Mouse (Mus musculus): ENCODE results near the gene Armc8. TPM values are rescaled to one million over a fixed set of nuclear protein-coding genes. Genes with fewer than 3 reads are reported as not detected.

Armc8 gene
- polyA plus RNA-seq, 1 experiment = not detected

- no peak for TF ChIP-seq POLR2A (IDR thresholded peaks at IDR 0.05; ENCODE audit: insufficient read depth, low read depth, low read length)
- no peak for TF ChIP-seq CTCF (IDR thresholded peaks at IDR 0.05; ENCODE audit: insufficient read depth, low read depth, low read length)
- H3K4me1 ChIP-seq (ENCODE audit: control insufficient read depth, insufficient read depth, low read length) = no peaks in the 10 kb centered on the region
- peak overlapping the region; percentile 86 for H3K4me3 ChIP-seq (ENCODE audit: insufficient read depth, low read depth, low read length)
- H3K27ac ChIP-seq (ENCODE audit: insufficient read depth, low read depth, low read length) = no peak overlapping the region
- under 1% methylated on average over 9 of the region's 9 CpGs for WGBS
Measured at GRCm38 (mm10) chr9:99569071-99569397, 335 bp upstream of the Armc8 start.

GRCm38 (mm10) chr9:99568023-99568346 is 714 bp downstream of the Armc8 start:
- Histone ChIP-seq H3K4me3 (ENCODE audit: insufficient read depth, low read depth, low read length) (peak overlapping the region; percentile 86), H3K27ac (ENCODE audit: insufficient read depth, low read depth, low read length) (no peak overlapping the region), H3K4me1 (ENCODE audit: control insufficient read depth, insufficient read depth, low read length) (no peaks in the 10 kb centered on the region; the same call in 1 of the 2 replicates)
- WGBS = under 1% methylated on average over 15 of the region's 15 CpGs
- TF ChIP-seq CTCF (IDR thresholded peaks at IDR 0.05; ENCODE audit: insufficient read depth, low read depth, low read length) = no peak
- TF ChIP-seq POLR2A (IDR thresholded peaks at IDR 0.05; ENCODE audit: insufficient read depth, low read depth, low read length) = no peak

- WGBS = 30% methylated on average over 11 of the region's 11 CpGs
- H3K27ac ChIP-seq (ENCODE audit: insufficient read depth, low read depth, low read length) = no peak overlapping the region
- no peak overlapping the region for H3K4me3 ChIP-seq (ENCODE audit: insufficient read depth, low read depth, low read length)
- no peaks in the 10 kb centered on the region; the same call in 1 of the 2 replicates for H3K4me1 ChIP-seq (ENCODE audit: control insufficient read depth, insufficient read depth, low read length)
- TF ChIP-seq CTCF (IDR thresholded peaks at IDR 0.05; ENCODE audit: insufficient read depth, low read depth, low read length) = no peak
Measured at GRCm38 (mm10) chr9:99563714-99564113, 5.0 kb downstream of the Armc8 start.

- TF ChIP-seq POLR2A (IDR thresholded peaks at IDR 0.05; ENCODE audit: insufficient read depth, low read depth, low read length) (no peak), CTCF (IDR thresholded peaks at IDR 0.05; ENCODE audit: insufficient read depth, low read depth, low read length) (no peak)
- Histone ChIP-seq H3K27ac (ENCODE audit: insufficient read depth, low read depth, low read length) (no peak overlapping the region), H3K4me1 (ENCODE audit: control insufficient read depth, insufficient read depth, low read length) (no peaks in the 10 kb centered on the region; the same call in 1 of the 2 replicates), H3K4me3 (ENCODE audit: insufficient read depth, low read depth, low read length) (no peak overlapping the region)
- WGBS = 87% methylated on average over 3 of the region's 3 CpGs
Measured at GRCm38 (mm10) chr9:99560389-99560788, 8.3 kb downstream of the Armc8 start.

- Histone ChIP-seq H3K27ac (ENCODE audit: insufficient read depth, low read depth, low read length) (no peak overlapping the region), H3K4me3 (ENCODE audit: insufficient read depth, low read depth, low read length) (no peak overlapping the region), H3K4me1 (ENCODE audit: control insufficient read depth, insufficient read depth, low read length) (no peaks in the 10 kb centered on the region; the same call in 1 of the 2 replicates)
- TF ChIP-seq POLR2A (IDR thresholded peaks at IDR 0.05; ENCODE audit: insufficient read depth, low read depth, low read length) (no peak), CTCF (IDR thresholded peaks at IDR 0.05; ENCODE audit: insufficient read depth, low read depth, low read length) (no peak)
Measured at GRCm38 (mm10) chr9:99559557-99559904, 9.2 kb downstream of the Armc8 start.

- Histone ChIP-seq H3K27ac (ENCODE audit: insufficient read depth, low read depth, low read length) (no peak overlapping the region), H3K4me1 (ENCODE audit: control insufficient read depth, insufficient read depth, low read length) (no peaks in the 10 kb centered on the region; the same call in 1 of the 2 replicates), H3K4me3 (ENCODE audit: insufficient read depth, low read depth, low read length) (no peak overlapping the region)
- TF ChIP-seq CTCF (IDR thresholded peaks at IDR 0.05; ENCODE audit: insufficient read depth, low read depth, low read length) (no peak), POLR2A (IDR thresholded peaks at IDR 0.05; ENCODE audit: insufficient read depth, low read depth, low read length) (no peak)
- 80% methylated on average over 7 of the region's 7 CpGs for WGBS
Measured at GRCm38 (mm10) chr9:99558824-99559556, 9.7 kb downstream of the Armc8 start.

GRCm38 (mm10) chr9:99557580-99558300 is 11.0 kb downstream of the Armc8 start:
- 94% methylated on average over 8 of the region's 8 CpGs for WGBS
- Histone ChIP-seq H3K27ac (ENCODE audit: insufficient read depth, low read depth, low read length) (no peak overlapping the region), H3K4me3 (ENCODE audit: insufficient read depth, low read depth, low read length) (no peak overlapping the region), H3K4me1 (ENCODE audit: control insufficient read depth, insufficient read depth, low read length) (no peaks in the 10 kb centered on the region)
- no peak for TF ChIP-seq POLR2A (IDR thresholded peaks at IDR 0.05; ENCODE audit: insufficient read depth, low read depth, low read length)
- no peak for TF ChIP-seq CTCF (IDR thresholded peaks at IDR 0.05; ENCODE audit: insufficient read depth, low read depth, low read length)

- WGBS = 95% methylated on average over 3 of the region's 3 CpGs
- Histone ChIP-seq H3K27ac (ENCODE audit: insufficient read depth, low read depth, low read length) (no peak overlapping the region), H3K4me3 (ENCODE audit: insufficient read depth, low read depth, low read length) (no peak overlapping the region), H3K4me1 (ENCODE audit: control insufficient read depth, insufficient read depth, low read length) (no peaks in the 10 kb centered on the region)
- TF ChIP-seq POLR2A (IDR thresholded peaks at IDR 0.05; ENCODE audit: insufficient read depth, low read depth, low read length) = no peak
- TF ChIP-seq CTCF (IDR thresholded peaks at IDR 0.05; ENCODE audit: insufficient read depth, low read depth, low read length) = no peak
Measured at GRCm38 (mm10) chr9:99555253-99555652, 13.4 kb downstream of the Armc8 start.

- TF ChIP-seq CTCF (IDR thresholded peaks at IDR 0.05; ENCODE audit: insufficient read depth, low read depth, low read length) = no peak
- no peak for TF ChIP-seq POLR2A (IDR thresholded peaks at IDR 0.05; ENCODE audit: insufficient read depth, low read depth, low read length)
- H3K27ac ChIP-seq (ENCODE audit: insufficient read depth, low read depth, low read length) = no peak overlapping the region
- no peaks in the 10 kb centered on the region for H3K4me1 ChIP-seq (ENCODE audit: control insufficient read depth, insufficient read depth, low read length)
- H3K4me3 ChIP-seq (ENCODE audit: insufficient read depth, low read depth, low read length) = no peak overlapping the region
Measured at GRCm38 (mm10) chr9:99554052-99554451, 14.6 kb downstream of the Armc8 start.
